Mouse (Mus musculus): Measurements from ENCODE around the gene Hsd3b7.
A peak's percentile ranks its signal among the peaks of the same experiment; 100 is the strongest.
"Not testable (repeated sequence)": the region's sequence is repeated elsewhere in the genome, so short reads cannot be mapped to it uniquely, and the experiment has no call there.

The Hsd3b7 gene

GRCm38 (mm10) chr7:127815954-127816821 lies 15.8 kb downstream of the Hsd3b7 start:
- DNase-seq (ENCODE audit: low read depth, low spot score), result no peak

- DNase-seq (ENCODE audit: low read depth, low spot score), result no peak
These were observed 16.6 kb downstream of the Hsd3b7 start for GRCm38 (mm10) chr7:127817053-127817452.

- no peak for DNase-seq (ENCODE audit: low read depth, low spot score)
These were observed 17.4 kb downstream of the Hsd3b7 start for GRCm38 (mm10) chr7:127817776-127818175.

GRCm38 (mm10) chr7:127820836-127821509 lies 20.6 kb downstream of the Hsd3b7 start:
- no peak for DNase-seq (ENCODE audit: low read depth, low spot score)

GRCm38 (mm10) chr7:127822494-127822893 lies 22.1 kb downstream of the Hsd3b7 start:
- no peak for DNase-seq (ENCODE audit: low read depth, low spot score)

- DNase-seq (ENCODE audit: low read depth, low spot score), result no peak
These were observed 23.1 kb downstream of the Hsd3b7 start for GRCm38 (mm10) chr7:127823236-127824171.

GRCm38 (mm10) chr7:127824176-127824871 lies 23.9 kb downstream of the Hsd3b7 start, which contains the start of the genes Stx4a and Stx1b:
Stx4a (plus strand) TSS chr7:127824294.
Stx1b (minus strand) TSS chr7:127824549.
- DNase-seq (ENCODE audit: low read depth, low spot score), result no peak

- DNase-seq (ENCODE audit: low read depth, low spot score), result no peak
These were observed 35.1 kb downstream of the Hsd3b7 start for GRCm38 (mm10) chr7:127835550-127835949.

GRCm38 (mm10) chr7:127837473-127837872 lies 37.1 kb downstream of the Hsd3b7 start:
- no peak for DNase-seq (ENCODE audit: low read depth, low spot score)

GRCm38 (mm10) chr7:127837878-127838277 lies 37.5 kb downstream of the Hsd3b7 start:
- not testable (repeated sequence) for DNase-seq (ENCODE audit: low read depth, low spot score)

GRCm38 (mm10) chr7:127840031-127840430 lies 39.6 kb downstream of the Hsd3b7 start:
- DNase-seq (ENCODE audit: low read depth, low spot score), result not testable (repeated sequence)

- DNase-seq (ENCODE audit: low read depth, low spot score), result no peak
These were observed 40.5 kb downstream of the Hsd3b7 start for GRCm38 (mm10) chr7:127840886-127841285.

GRCm38 (mm10) chr7:127841340-127842000 lies 41.1 kb downstream of the Hsd3b7 start:
- peak; percentile 87 for DNase-seq (ENCODE audit: low read depth, low spot score)

GRCm38 (mm10) chr7:127842001-127842718 lies 41.8 kb downstream of the Hsd3b7 start:
- DNase-seq (ENCODE audit: low read depth, low spot score), result peak; percentile 42

GRCm38 (mm10) chr7:127849973-127850875 lies 49.8 kb downstream of the Hsd3b7 start:
- DNase-seq (ENCODE audit: low read depth, low spot score), result no peak

- no peak for DNase-seq (ENCODE audit: low read depth, low spot score)
These were observed 50.5 kb downstream of the Hsd3b7 start for GRCm38 (mm10) chr7:127850906-127851305.

Measured in retina, postnatal 7 days (tissue).